Mouse (Mus musculus): ENCODE data around the gene Ifitm1. TPM values are rescaled to one million over a fixed set of nuclear protein-coding genes. Genes with fewer than 3 reads are reported as not detected.
"Not testable (repeated sequence)": the region's sequence is repeated elsewhere in the genome, so short reads cannot be mapped to it uniquely, and the experiment has no call there.

The Ifitm1 gene
- total and polyA plus RNA-seq, 2 experiments from 2014 or later = 4.1 to 23.1 TPM

- Histone ChIP-seq H3K4me2 (ENCODE audit: low read depth, low read length) (no peak overlapping the region), H3K9me3 (replicated peaks; ENCODE audit: control insufficient read depth, low read length) (no peaks in the 10 kb centered on the region), H3K36me3 (replicated peaks; ENCODE audit: control insufficient read depth, insufficient read depth, low read length) (no peaks in the 10 kb centered on the region), H3K27ac (ENCODE audit: low read depth) (peak overlapping the region; percentile 13; the same call in 1 of the 2 replicates), H3K4me1 (ENCODE audit: control insufficient read depth, insufficient read depth) (peaks cover 11% of the 10 kb centered on the region; the same call in 1 of the 2 replicates), H3K9ac (replicated peaks; ENCODE audit: low read depth, low read length) (no peak overlapping the region), H3K27me3 (ENCODE audit: control insufficient read depth, insufficient read depth, low read length) (no peaks in the 10 kb centered on the region), H3K4me3 (ENCODE audit: low read depth, low read length) (no peak overlapping the region)
- WGBS = 15% methylated on average over 9 of the region's 9 CpGs
- DNase-seq (ENCODE audit: low spot score) = peak; percentile 55
- no peak for TF ChIP-seq EP300 (IDR thresholded peaks at IDR 0.05; ENCODE audit: low read depth)
- peak; percentile 47 for TF ChIP-seq CTCF (IDR thresholded peaks at IDR 0.05; ENCODE audit: low read depth)
- no peak for ATAC-seq (ENCODE audit: insufficient read depth, low read depth)
Measured at GRCm38 (mm10) chr7:140959181-140959901, 7.7 kb upstream of the Ifitm1 start.

GRCm38 (mm10) chr7:140960026-140960425 is 7.0 kb upstream of the Ifitm1 start:
- H3K27me3 ChIP-seq (ENCODE audit: control insufficient read depth, insufficient read depth, low read length) = no peaks in the 10 kb centered on the region
- ATAC-seq (ENCODE audit: insufficient read depth, low read depth) = no peak
- H3K9ac ChIP-seq (replicated peaks; ENCODE audit: low read depth, low read length) = no peak overlapping the region
- no peak for DNase-seq (ENCODE audit: low spot score)
- H3K27ac ChIP-seq (ENCODE audit: low read depth) = no peak overlapping the region
- H3K36me3 ChIP-seq (replicated peaks; ENCODE audit: control insufficient read depth, insufficient read depth, low read length) = no peaks in the 10 kb centered on the region
- H3K4me2 ChIP-seq (ENCODE audit: low read depth, low read length) = no peak overlapping the region
- H3K4me3 ChIP-seq (ENCODE audit: low read depth, low read length) = no peak overlapping the region
- H3K4me1 ChIP-seq (ENCODE audit: control insufficient read depth, insufficient read depth) = peaks cover 6% of the 10 kb centered on the region; the same call in 1 of the 2 replicates
- no peak for TF ChIP-seq EP300 (IDR thresholded peaks at IDR 0.05; ENCODE audit: low read depth)
- no peak for TF ChIP-seq CTCF (IDR thresholded peaks at IDR 0.05; ENCODE audit: low read depth)
- WGBS = 84% methylated on average over 5 of the region's 5 CpGs
- no peaks in the 10 kb centered on the region for H3K9me3 ChIP-seq (replicated peaks; ENCODE audit: control insufficient read depth, low read length)

- no peak overlapping the region for H3K9ac ChIP-seq (replicated peaks; ENCODE audit: low read depth, low read length)
- DNase-seq (ENCODE audit: low spot score) (no peak), ATAC-seq (ENCODE audit: insufficient read depth, low read depth) (no peak)
- peaks cover 1% of the 10 kb centered on the region; the same call in 1 of the 2 replicates for H3K4me1 ChIP-seq (ENCODE audit: control insufficient read depth, insufficient read depth)
- H3K36me3 ChIP-seq (replicated peaks; ENCODE audit: control insufficient read depth, insufficient read depth, low read length) = no peaks in the 10 kb centered on the region
- no peak for TF ChIP-seq CTCF (IDR thresholded peaks at IDR 0.05; ENCODE audit: low read depth)
- TF ChIP-seq EP300 (IDR thresholded peaks at IDR 0.05; ENCODE audit: low read depth) = no peak
- H3K27me3 ChIP-seq (ENCODE audit: control insufficient read depth, insufficient read depth, low read length) = no peaks in the 10 kb centered on the region
- H3K4me2 ChIP-seq (ENCODE audit: low read depth, low read length) = no peak overlapping the region
- no peaks in the 10 kb centered on the region for H3K9me3 ChIP-seq (replicated peaks; ENCODE audit: control insufficient read depth, low read length)
- 62% methylated on average over 2 of the region's 2 CpGs for WGBS
- no peak overlapping the region for H3K4me3 ChIP-seq (ENCODE audit: low read depth, low read length)
- H3K27ac ChIP-seq (ENCODE audit: low read depth) = no peak overlapping the region
Measured at GRCm38 (mm10) chr7:140961416-140961815, 5.6 kb upstream of the Ifitm1 start.

- H3K4me3 ChIP-seq (ENCODE audit: low read depth, low read length) = no peak overlapping the region
- TF ChIP-seq EP300 (IDR thresholded peaks at IDR 0.05; ENCODE audit: low read depth) = no peak
- no peak for TF ChIP-seq CTCF (IDR thresholded peaks at IDR 0.05; ENCODE audit: low read depth)
- no peak overlapping the region for H3K9ac ChIP-seq (replicated peaks; ENCODE audit: low read depth, low read length)
- H3K36me3 ChIP-seq (replicated peaks; ENCODE audit: control insufficient read depth, insufficient read depth, low read length) = no peaks in the 10 kb centered on the region
- WGBS = 77% methylated on average over 2 of the region's 2 CpGs
- no peak overlapping the region for H3K4me2 ChIP-seq (ENCODE audit: low read depth, low read length)
- no peak overlapping the region for H3K27ac ChIP-seq (ENCODE audit: low read depth)
- DNase-seq (ENCODE audit: low spot score) = no peak
- no peak for ATAC-seq (ENCODE audit: insufficient read depth, low read depth)
- H3K9me3 ChIP-seq (replicated peaks; ENCODE audit: control insufficient read depth, low read length) = no peaks in the 10 kb centered on the region
- no peaks in the 10 kb centered on the region for H3K27me3 ChIP-seq (ENCODE audit: control insufficient read depth, insufficient read depth, low read length)
- H3K4me1 ChIP-seq (ENCODE audit: control insufficient read depth, insufficient read depth) = no peaks in the 10 kb centered on the region
Measured at GRCm38 (mm10) chr7:140962733-140963132, 4.3 kb upstream of the Ifitm1 start.

GRCm38 (mm10) chr7:140967862-140968591 is 1.0 kb downstream of the Ifitm1 start:
- Histone ChIP-seq H3K4me1 (ENCODE audit: control insufficient read depth, insufficient read depth) (peaks cover 6% of the 10 kb centered on the region; the same call in 1 of the 2 replicates), H3K4me3 (ENCODE audit: low read depth, low read length) (no peak overlapping the region), H3K27ac (ENCODE audit: low read depth) (no peak overlapping the region), H3K36me3 (replicated peaks; ENCODE audit: control insufficient read depth, insufficient read depth, low read length) (no peaks in the 10 kb centered on the region), H3K9ac (replicated peaks; ENCODE audit: low read depth, low read length) (no peak overlapping the region), H3K27me3 (ENCODE audit: control insufficient read depth, insufficient read depth, low read length) (0 out of 2 replicates have a peak, but pooled peaks cover 12% of the 10 kb centered on the region), H3K9me3 (replicated peaks; ENCODE audit: control insufficient read depth, low read length) (no peaks in the 10 kb centered on the region), H3K4me2 (ENCODE audit: low read depth, low read length) (no peak overlapping the region)
- ATAC-seq (ENCODE audit: insufficient read depth, low read depth) = no peak
- 21% methylated on average over 14 of the region's 14 CpGs for WGBS
- no peak for TF ChIP-seq CTCF (IDR thresholded peaks at IDR 0.05; ENCODE audit: low read depth)
- no peak for TF ChIP-seq EP300 (IDR thresholded peaks at IDR 0.05; ENCODE audit: low read depth)
- no peak for DNase-seq (ENCODE audit: low spot score)

- H3K9ac ChIP-seq (replicated peaks; ENCODE audit: low read depth, low read length); H3K4me1 ChIP-seq (ENCODE audit: control insufficient read depth, insufficient read depth); H3K4me2 ChIP-seq (ENCODE audit: low read depth, low read length); H3K27ac ChIP-seq (ENCODE audit: low read depth); H3K9me3 ChIP-seq (replicated peaks; ENCODE audit: control insufficient read depth, low read length); ATAC-seq (ENCODE audit: insufficient read depth, low read depth); H3K36me3 ChIP-seq (replicated peaks; ENCODE audit: control insufficient read depth, insufficient read depth, low read length); DNase-seq (ENCODE audit: low spot score); H3K4me3 ChIP-seq (ENCODE audit: low read depth, low read length): not testable (repeated sequence)
- 0 out of 2 replicates have a peak, but pooled peaks cover 16% of the 10 kb centered on the region for H3K27me3 ChIP-seq (ENCODE audit: control insufficient read depth, insufficient read depth, low read length)
- 29% methylated on average over 3 of the region's 3 CpGs for WGBS
Measured at GRCm38 (mm10) chr7:140968710-140969109, 1.7 kb downstream of the Ifitm1 start.
